Mouse (Mus musculus): Measurements from ENCODE around the gene Trcg1.
A peak's percentile ranks its signal among the peaks of the same experiment; 100 is the strongest.
"Not testable (repeated sequence)": the region's sequence is repeated elsewhere in the genome, so short reads cannot be mapped to it uniquely, and the experiment has no call there.

Gene Trcg1

DNA sequence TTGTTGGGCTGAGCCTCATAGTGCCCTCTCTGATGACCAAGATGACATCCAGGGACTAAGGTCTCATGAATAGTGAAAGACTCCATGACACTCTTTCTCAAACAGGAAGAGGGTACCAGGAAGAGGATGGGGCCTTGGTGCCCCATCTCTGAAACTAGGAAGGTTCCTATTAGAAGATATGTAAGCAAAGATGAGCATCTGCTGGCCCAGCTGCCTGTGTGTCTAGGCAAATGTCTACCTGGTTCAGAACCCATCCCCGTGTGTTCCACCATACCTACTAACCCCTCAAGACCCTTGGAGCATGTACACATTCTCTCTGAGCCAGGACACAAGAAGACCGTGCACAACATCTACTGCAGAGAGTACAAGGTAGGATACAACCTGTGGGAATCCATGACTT lies at the start of gene Trcg1:
Gene Trcg1 (plus strand): TSS at position 301 of the 400 bp plus-strand sequence.
- no peak for DNase-seq

DNA sequence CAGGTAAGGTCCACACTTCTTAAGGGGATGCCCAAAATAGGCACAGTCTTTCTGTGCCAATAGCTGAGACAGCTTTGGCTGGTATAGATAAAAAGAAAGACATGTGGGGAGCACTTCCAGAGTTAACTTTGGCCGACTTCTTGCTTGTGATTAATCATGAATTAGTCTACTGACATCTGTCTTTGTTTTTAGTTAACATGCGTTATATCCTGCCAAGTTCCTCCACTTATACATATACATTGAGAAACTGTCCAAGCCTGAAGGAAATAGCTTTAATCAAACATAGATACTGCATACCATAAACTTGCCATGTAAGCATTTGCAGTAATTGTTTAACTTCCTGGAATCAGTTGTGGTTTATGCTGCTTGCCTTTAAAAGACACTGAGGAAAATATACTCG lies 39.6 kb upstream of the Trcg1 start:
- DNase-seq, result no peak

DNA sequence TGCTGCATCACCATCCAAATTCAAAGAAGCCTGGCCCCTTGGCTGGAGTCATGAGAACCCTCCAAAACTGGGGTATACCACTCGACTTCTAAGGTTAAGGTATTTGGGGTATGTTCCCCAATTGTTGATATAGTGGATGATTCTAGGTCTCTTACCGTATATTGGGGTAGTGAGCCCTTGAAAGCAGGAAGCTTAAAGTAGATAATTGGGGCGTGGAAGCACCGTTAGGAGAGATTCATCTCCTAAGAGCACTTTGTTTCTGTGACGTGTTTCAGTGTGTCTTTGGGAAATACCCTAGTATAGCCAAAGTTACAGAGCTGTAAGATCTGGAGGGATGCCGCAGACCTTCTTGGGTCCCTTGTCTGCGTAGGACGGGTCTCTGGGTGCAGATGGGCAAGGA lies 38.9 kb upstream of the Trcg1 start:
- no peak for DNase-seq

DNA sequence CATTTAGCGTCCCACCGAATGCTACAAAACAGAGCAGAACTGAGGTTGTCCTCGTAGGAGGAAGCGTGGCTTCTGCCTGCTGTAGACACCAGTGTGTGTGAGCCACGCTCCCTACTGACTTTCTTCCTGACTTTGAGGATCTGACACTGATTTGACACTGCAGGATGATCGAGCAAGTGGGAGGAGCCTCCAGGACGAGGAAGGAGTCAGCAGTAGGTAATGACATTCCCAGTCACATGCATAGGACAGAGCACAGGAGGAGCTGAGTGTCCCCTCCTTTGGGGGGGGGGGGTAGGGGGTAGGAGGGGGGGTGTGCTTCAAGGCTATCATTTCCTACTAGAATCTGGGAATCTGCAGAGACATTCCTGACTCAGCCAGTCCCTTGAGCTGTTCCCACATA lies 33.4 kb upstream of the Trcg1 start:
- no peak for DNase-seq

DNA sequence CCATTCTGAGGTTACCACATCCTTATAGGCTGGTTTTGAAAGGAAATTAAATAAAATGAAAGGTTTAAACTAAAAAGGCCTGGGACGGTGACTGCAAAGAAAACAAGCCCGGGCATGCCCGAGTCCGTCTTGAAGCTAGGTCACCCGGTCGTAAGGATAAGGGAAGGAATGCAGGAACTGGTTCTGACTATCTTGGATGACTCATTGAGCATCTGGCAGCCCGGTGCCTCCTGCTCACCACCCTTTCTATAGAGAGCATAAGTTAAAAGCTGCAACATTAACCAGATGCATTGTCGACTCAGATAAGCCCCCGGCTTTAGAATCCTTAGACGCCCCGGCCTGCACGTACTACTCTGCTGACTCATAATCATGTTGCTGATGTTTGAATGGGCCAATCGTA lies 32.8 kb upstream of the Trcg1 start:
- DNase-seq, result not testable (repeated sequence)

DNA sequence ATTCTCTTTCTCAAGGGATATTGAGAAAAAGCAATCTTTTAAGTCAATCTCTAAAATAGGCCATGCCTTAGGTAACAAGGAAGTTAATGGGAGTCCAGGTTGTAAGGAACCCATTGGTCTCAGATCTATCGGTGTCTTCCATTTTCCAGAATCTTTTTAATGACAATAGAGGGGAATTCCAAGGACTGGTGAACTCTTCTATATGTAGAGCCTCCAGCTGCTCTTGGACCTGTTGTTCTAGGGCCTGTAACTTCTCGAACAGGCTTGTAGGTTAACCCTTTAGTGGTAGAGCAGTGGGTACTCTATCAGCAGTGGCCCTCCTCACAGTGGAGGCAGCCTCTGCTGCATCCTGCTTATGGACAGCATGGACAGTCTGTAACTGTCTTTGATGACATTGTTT lies 29.5 kb upstream of the Trcg1 start:
- DNase-seq, result no peak

DNA sequence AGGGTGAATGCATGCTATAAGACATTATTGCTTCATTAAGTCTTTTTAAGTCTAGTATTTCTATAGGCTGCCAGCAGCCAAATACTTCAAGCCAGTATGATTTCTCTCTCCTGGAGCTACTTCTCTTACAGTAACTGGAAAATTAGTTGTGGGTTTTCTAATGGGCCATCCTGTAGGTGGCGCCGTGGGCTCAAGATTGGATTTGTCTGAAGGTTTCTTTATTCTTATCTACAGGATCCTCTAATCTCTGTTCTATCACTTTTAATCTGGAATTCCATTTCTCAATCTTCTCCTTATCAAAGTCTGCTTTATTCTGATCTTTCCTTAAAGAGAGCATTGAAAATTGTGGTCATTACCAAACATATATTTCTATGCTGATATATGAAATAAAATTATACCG lies 27.0 kb upstream of the Trcg1 start:
- peak; percentile 57 for DNase-seq

DNA sequence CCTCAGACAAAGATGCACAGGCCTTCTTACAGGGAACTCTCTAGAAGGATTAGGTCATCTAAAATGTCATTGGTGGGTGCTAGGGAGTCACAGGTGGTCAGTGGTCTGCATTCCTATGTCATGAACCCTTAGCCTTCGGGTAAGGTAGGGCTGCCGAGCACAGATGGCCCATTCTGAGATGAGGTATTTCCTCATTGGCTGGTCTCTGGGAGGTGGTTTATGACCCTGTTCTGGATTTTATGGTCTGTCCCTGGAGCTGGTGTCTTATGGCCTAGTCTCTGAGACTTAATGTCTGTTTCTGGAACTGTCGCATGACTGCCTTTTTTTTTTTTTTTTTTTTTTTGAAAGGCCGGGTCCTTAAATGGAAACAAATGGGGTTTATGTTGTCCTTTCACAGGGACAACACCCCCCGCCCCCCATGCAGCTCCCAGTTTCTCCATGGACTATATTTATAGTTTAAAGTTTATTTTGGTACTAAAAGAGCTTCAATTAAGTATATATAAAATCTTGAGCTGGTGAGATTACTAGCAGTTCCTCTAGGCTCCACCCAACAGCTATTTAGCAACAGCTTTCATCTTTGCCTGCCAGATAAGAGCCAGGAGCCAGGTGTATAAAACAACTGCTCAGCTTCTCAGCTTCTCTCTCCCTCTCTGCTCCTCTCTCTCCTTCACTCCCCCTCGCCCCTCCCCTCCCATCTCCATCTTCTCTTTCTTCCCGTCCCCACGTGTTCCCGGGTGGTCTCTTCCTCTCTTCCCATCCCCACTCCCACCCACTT lies 23.7 kb upstream of the Trcg1 start:
- DNase-seq, result no peak

DNA sequence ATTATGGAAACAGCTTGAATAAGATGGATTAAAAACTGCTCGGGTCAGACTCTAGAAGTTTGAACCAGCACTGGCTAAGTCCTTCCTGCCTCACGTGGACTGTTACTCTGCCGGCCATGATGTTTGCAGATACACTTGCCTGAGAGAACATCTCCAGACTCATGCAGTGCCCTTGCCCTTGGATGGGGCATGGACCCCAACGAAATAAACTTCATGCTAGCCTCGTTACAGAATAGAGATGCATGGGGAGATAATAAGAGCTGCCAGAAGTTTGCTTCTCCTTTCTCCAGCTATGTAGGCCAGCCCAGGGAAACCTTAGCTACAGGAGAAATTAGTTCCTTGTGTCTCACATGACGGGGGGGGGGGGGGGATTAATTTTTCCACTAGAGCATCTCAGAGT lies 21.9 kb upstream of the Trcg1 start:
- no peak for DNase-seq

DNA sequence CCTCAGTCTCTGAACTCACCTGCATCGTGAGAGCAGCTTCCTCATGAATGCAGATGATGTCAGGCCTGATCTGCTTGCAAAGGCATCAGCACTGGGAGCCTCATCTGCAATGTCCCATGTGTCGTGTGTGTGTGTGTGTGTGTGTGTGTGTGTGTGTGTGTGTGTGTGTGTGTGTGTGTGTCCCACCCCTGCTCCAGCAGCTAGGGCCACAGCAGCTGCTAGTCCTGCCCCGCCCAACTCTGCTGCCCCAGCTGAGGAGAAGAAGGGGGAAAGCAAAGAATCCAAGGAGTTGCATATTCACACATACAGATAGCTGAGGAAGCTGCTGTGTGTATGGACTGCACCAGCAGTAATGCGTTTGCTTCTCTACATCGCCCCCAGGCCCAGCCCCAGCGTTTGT lies 19.1 kb upstream of the Trcg1 start:
- DNase-seq, result no peak

DNA sequence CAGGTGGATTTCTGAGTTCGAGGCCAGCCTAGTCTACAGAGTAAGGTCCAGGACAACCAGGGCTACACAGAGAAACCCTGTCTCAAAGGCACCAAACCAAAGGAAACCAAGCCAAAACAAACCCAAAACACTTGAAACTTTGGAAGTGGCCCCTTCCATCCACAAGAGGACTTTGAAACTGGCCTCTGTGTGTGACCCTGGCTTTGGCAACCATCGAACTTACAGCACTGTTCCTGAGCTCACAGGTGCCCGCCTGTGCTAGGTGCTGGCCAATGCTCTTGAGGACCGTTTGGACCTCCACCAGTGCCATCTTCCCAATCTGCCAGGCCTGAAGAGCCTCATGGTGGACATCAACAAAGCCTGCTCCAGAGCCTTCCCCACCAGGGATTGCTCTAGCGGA lies 17.6 kb upstream of the Trcg1 start:
- DNase-seq, result no peak

DNA sequence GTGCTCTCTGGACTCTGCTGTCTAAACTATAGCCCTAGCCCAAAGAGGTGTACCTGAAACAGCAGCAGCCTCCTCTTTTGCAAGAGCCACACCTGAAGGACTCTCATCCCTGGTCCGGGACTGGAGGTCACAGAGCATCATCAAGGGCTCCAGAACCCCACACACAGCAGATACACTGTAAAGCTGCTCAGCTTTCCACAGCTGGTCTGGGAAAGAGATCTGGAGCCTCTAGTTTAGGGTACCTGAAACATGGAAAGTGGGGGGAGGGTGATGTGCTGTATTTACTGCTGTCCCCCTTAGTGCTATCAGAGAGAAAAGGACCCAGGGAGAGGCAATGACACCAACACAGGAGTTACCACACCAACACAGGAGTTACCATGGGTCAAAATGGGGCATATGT lies 16.8 kb upstream of the Trcg1 start:
- DNase-seq, result no peak

DNA sequence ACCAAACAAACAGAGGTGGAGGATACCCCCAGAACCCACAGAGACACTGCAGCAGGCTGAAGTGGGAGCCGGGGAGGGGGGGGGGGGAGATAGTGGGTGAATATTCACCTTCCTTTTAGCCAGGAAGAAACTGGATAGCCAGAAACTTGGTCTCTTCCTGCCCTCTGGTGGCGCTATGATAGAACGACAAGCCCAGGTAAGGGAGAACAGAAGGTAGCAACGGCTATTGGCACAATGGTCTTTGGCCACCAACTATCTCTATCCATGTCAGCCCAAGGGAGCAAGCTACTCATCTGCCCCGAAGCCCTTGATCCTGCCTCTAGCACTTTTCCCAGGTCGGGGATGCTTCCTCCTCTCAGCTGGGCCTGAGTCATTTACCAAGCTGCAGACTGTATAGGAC lies 16.0 kb upstream of the Trcg1 start:
- DNase-seq, result peak; percentile 20

DNA sequence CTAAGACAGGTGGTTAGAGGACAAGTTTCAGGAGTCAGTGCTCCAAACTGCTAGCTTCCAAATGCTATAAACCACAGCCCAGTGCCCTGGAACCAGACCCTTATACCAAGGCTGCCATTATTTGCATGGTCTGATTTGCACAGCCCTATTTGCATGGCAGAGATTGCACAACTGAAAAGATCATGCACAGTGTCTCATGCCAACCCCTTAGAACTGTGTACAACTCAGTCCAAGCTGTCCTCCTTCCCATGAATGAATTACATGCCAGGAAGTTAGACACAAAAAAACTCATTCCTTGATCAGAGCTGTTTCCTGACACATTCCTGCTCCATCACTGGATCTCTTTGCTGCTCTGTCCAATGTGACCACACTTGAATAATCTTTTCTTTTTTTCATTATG lies 13.0 kb upstream of the Trcg1 start:
- no peak for DNase-seq

DNA sequence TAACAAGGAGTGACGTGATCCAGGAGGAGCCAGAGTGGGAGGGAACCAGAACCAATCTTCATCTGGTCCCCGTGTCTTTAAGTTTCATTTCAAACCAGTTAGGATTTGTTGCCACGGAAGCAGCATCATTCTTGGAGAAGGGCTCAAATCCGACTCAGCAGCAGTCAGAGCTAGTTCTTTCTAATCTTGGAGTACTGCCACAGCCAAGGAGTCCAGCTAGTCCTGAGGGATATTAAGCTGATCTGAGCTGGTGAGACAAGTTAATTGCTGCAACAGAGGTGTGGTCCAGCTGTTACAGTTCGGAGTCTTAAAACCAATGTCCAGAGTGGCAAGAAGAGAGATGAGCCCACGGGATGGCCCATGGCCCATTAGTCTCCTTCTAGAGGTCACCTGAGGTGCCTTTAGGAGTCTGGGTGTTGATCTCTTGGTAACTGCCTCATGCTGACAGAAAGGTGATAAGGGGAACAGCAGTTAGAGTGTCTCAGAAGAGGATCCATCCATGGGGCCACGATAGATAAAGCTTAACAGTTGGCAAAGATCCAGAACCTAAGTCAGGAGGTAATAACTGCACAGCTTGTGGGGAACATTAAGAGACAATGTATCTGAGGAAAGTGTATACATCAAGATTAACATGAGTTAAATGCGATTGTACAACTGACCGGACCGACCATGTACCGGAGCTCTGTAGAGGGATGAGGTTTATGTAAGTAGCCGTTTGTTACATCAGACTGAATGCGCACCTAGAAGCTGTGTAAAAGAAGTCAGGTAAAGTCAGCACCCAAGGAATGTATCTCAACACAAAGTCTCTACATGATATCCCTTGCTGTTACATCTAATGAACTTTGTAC lies 10.4 kb upstream of the Trcg1 start:
- no peak for DNase-seq

DNA sequence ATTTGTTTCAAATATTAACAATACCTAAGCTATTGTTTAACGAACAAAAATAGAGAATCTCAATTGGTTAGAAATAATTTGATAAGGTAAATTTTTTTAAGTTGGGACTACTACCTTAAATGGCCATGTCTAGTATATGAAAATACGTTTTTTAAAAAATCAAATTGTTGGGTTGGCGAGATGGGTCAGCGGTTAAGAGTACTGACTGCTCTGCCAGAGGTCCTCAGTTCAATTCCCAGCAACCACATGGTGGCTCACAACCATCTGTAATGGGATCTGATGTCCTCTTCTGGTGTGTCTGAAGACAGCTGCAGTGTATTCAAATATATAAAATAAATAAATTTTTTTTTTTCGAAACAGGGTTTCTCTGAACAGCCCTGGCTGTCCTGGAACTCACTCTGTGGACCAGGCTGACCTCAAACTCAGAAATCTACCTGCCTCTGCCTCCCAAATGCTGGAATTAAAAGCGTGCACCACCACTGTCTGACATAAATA lies 9.7 kb upstream of the Trcg1 start:
- not testable (repeated sequence) for DNase-seq

DNA sequence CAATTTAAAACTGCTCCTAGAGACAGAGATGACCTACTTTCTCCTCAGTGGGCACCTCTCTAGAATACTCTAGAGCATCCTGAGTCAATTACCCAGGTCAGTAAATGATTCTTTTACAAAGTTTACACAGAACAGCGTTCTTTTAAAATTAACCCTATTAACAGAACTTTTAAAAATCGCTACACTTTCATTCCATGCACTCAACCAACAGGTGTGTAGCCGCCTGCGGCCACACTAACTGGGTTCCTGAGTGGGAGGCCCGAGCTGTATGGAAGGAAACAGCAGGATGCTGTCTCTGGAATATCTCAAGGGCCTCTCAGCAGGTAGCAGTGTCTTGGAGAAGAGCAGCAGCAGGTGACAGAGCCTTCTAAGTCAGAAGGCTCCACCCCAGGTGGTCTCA lies 9.2 kb upstream of the Trcg1 start:
- DNase-seq, result no peak

DNA sequence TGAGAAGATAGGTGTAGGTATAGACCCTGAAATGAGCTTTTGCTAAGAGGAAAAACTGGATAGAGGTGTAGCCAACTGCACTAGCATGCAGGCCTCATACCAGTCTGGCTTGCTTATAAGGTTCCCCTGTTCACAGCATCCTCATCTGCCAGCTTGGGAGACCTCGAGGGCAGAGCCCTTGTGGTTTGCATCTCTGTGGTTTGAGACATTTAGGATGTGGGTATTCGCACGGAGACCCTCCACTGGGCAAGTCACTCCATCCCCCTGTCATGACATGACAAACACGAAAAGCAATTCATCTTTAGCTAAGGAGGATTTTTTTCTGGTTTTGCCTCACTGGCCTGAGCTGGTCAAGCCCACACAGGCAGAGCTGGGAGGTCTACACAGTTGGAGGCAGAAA lies 8.2 kb upstream of the Trcg1 start:
- no peak for DNase-seq

DNA sequence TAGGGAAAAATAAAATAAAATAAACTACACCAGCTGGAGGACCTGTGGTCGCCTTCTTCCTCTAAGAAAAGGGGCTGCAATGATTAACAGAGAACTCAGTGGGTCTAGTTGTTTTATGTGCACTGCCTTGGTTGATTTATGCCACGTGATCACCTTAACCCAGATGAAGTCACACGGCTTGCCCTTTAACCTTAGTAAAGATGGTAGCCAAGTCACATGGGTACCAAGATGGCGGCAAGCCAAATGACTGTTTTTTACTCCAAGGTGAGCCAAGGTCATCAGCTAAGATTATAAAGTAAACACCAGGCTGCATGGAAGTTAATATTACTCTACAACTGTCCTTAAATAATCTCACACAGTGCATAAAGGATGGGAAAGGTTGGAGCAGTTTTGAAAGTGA lies 6.6 kb upstream of the Trcg1 start:
- DNase-seq, result no peak

DNA sequence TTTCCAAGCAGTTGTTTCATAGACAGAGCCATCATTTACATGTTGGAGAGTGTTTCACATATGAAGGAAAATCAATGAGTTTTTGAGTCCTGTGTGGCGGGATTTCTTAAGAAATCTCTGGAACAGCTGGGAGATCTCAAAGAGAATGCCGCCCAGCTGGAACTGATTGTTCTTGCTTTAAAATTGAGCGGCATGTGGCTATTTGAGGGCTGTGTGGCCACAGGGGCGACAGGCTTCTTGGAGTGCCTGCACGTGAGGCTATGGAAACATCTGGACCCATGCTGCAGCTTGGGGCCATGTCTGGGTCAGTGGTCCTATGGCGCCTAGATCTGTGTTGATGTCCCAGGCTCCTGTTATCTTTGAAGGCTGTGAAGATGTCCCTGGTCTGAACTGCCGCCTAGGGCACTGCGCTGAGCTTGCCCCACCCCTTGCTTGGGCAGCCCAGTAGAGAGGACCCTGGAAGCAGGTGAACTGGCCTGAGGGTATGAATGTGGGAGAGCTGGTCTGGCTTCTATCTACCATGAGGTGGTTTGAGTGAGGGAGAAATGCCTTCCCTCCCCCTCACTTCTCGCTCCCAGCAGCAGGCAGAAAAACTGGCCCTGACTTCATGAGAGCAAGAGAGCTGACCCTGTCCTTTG lies 6.1 kb upstream of the Trcg1 start:
- no peak for DNase-seq

DNA sequence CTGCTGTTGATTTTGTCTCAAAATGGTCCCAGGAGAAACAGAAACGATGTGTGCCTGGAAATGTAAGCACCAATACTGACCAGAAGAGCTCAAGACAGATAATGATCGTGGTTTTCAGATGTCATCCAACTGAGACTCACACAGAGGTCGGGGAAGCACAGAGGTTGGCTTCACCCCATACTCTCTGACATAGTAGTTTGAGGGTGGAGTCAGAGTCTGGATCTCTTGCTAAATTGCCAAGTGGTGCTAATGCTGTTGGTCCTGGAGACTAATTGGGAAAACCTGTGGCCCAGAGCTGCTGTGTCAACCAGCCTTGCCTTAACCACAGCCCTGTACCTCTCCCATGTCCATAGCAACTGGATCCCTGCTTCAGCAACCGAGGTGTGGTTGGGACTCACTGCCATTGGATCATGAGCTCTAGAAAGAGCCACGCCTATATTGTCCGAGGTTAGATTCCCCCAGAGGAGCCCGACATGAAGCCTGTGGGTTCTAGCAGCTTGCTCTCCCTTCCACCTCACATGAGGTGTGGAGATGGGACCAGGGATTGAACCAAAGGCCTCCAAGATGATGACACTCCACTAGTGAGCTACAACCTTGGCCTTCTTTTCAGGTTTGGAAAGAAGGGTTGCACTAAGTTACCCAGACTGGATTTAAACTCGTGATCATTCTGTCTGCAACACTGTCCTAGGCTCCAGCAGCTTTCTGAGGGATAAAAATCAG lies 4.7 kb upstream of the Trcg1 start:
- DNase-seq, result no peak

DNA sequence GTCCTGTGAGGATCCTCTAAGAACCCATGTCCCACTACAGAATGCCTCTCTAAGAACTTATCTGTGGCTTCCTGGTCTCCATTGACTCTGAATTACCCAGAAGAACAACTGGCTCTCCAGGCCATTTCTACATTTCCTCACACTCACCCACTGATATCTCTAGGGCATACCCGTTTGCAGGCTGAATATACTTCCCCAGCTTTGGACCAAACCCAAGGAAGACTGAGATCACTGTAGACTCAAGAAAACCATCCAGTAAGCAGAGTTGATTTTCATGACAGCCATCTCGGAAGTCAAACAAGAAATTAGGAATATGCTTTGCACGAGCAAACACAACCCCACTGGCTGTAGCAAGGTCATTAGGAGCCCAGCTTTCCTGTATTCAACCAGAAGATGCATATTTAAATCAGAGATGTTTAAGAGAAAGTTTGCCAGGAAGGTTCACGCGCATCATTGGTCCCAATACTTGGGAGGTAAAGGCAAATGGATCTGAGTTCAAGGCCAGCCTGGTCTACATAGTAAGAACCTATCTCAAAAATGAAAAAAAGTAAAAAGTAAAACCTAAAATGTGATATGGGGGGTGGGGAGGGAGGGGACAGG lies 3.9 kb upstream of the Trcg1 start:
- DNase-seq, result no peak

DNA sequence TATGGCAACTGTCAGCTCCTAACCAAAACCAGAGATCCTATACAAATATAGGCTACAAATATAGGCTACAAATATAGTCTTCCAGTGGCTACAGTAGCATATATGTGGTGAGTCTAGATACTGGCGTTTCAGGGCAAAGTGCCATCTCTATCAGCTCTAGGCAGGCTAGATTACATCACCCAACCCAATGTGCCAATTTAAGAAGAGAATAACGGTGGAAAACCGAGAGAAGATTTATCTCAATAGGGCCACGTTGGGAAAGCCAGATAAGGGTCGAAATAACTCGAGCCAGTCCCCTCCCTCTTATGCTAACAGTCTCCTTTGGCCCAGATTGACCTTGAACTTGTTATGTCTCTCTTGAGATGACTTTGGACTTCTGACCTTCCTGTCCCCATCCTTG lies 3.2 kb upstream of the Trcg1 start:
- no peak for DNase-seq
